Mouse (Mus musculus) liver, postnatal 0 days (tissue): ENCODE results near the gene Lrrc7. TPM values are rescaled to one million over a fixed set of nuclear protein-coding genes. Genes with fewer than 3 reads are reported as not detected.

Experiments used
- ATAC-seq: fragments of 200-750 bp; cut with Nextera tagmentation; 2 replicates; pipeline ENCODE4 v1.8.0; 2017; ENCODE audit warnings: mild to moderate bottlenecking, moderate library complexity
- DNase-seq: peaks from one replicate; pipeline ENCODE4 v3.0.0-alpha.2; 2016
- H3K27ac ChIP-seq: fragments of 300-500 bp; sonication (generic); 2 replicates; pipeline ENCODE4 v1.5.1; 2014; ENCODE audit warnings: antibody characterized with exemption, moderate library complexity, mild to moderate bottlenecking, low read depth
- H3K27me3 ChIP-seq: fragments of 300-500 bp; sonication (generic); 2 replicates; pipeline ENCODE4 v1.6.1; 2014; ENCODE audit warnings: low read length, control low read depth, mixed read lengths; ENCODE audit not compliant: insufficient read depth
- H3K36me3 ChIP-seq: fragments of 300-500 bp; sonication (generic); replicated peaks from 2 replicates; pipeline ENCODE4 v1.6.1; 2014; ENCODE audit warnings: mild to moderate bottlenecking, control low read depth, low read length, moderate library complexity, mixed read lengths; ENCODE audit not compliant: insufficient read depth
- H3K4me1 ChIP-seq: fragments of 300-500 bp; sonication (generic); 2 replicates; pipeline ENCODE4 v1.6.1; 2014; ENCODE audit warnings: antibody characterized with exemption, mild to moderate bottlenecking, control low read depth; ENCODE audit not compliant: insufficient read depth
- H3K4me2 ChIP-seq: fragments of 300-500 bp; sonication (generic); 2 replicates; pipeline ENCODE4 v1.6.1; 2014; ENCODE audit warnings: low read depth, mild to moderate bottlenecking, low read length, moderate library complexity, mixed read lengths
- H3K4me3 ChIP-seq: fragments of 300-500 bp; sonication (generic); 2 replicates; pipeline ENCODE4 v1.5.1; 2014; ENCODE audit warnings: low read depth, low read length
- H3K9ac ChIP-seq: fragments of 300-500 bp; sonication (generic); replicated peaks from 2 replicates; pipeline ENCODE4 v1.6.1; 2014; ENCODE audit warnings: mild to moderate bottlenecking, moderate library complexity
- H3K9me3 ChIP-seq: fragments of 300-500 bp; sonication (generic); 2 replicates; pipeline ENCODE4 v1.6.1; 2016; ENCODE audit warnings: mild to moderate bottlenecking, control low read depth, low read length, mixed read lengths
- CTCF ChIP-seq: sonication (generic); IDR thresholded peaks from 2 replicates; pipeline ENCODE4 v1.5.1; 2016; ENCODE audit warnings: antibody characterized with exemption, low read depth
- EP300 ChIP-seq: IDR thresholded peaks from 2 replicates; pipeline ENCODE4 v1.6.1; 2016; ENCODE audit warnings: antibody characterized with exemption, low read depth, mild to moderate bottlenecking
- WGBS: fragments of 180-500 bp; shearing (Covaris S2); extraction: QIAGEN DNeasy Blood & Tissue Kit; methylation state at CpG from one replicate; pipeline ENCODE4 v1.1.7; 2014; ENCODE audit not compliant: insufficient replicate concordance; 5-methylcytosine and 5-hydroxymethylcytosine counted together
- polyA plus RNA-seq: library from polyadenylated mRNA; unstranded; fragments of >200 nt; fragmentation: Nextera tagmentation; extraction: Ambion mirVana; gene quantifications from 2 replicates; pipeline ENCODE4 v1.2.1, GENCODE M21; 2015

Lrrc7 gene
- polyA plus RNA-seq, 1 experiment from 2014 or later, result 0.01 TPM

DNA sequence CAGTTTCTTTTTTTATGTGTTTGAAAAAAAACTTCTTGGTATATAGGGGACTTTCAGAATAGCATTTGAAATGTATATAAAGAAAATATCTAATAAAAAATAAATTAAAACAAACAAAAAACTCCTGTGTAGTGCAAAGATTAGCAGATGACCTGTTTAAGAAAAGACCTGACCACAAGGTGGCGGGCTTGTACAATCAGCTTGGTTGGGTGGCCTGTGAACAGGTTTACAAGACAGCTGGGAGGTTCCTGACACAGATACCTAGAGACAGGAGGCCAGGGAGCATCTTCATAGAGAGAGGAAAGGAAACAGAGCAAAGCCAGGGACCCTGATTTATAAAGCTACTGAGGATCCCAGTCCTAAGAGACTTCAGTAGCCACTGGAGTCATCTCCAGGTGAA, 186.1 kb downstream of the Lrrc7 start:
- TF ChIP-seq CTCF (peak; percentile 43; the same call in 1 of the 2 replicates), EP300 (no peak)
- no peaks in the 10 kb centered on the region for H3K27me3 ChIP-seq
- no peak overlapping the region for H3K4me2 ChIP-seq
- H3K4me1 ChIP-seq, result no peaks in the 10 kb centered on the region
- no peak for ATAC-seq
- no peak overlapping the region for H3K4me3 ChIP-seq
- WGBS, result 4% methylated on average over 1 of the region's 1 CpGs
- no peak overlapping the region for H3K9ac ChIP-seq
- DNase-seq, result peak; percentile 21
- no peaks in the 10 kb centered on the region for H3K36me3 ChIP-seq
- no peak overlapping the region for H3K27ac ChIP-seq
- no peaks in the 10 kb centered on the region for H3K9me3 ChIP-seq

DNA sequence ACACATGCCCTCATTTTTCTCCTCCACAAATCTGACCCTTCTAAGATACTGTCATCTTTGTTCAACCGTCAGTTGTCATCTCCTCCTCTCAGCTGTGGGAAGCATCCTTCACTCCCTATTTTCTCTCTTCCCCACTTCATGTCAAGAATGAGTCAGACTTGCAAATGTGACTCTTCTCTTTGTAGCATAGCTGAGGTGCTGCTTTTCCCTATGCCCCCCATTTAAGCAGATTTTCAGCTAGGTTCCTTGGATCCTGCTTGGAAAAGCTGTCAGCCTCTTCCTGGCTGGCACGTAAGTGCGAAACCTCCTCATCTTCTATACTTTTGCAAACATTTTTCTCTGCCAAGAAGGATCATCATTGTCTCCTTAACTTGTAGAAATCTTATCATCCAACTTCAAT, 192.9 kb downstream of the Lrrc7 start:
- WGBS, result 85% methylated on average over 3 of the region's 3 CpGs
- no peaks in the 10 kb centered on the region for H3K4me1 ChIP-seq
- no peak for DNase-seq
- no peak overlapping the region for H3K4me2 ChIP-seq
- H3K4me3 ChIP-seq, result no peak overlapping the region
- ATAC-seq, result no peak
- no peaks in the 10 kb centered on the region for H3K36me3 ChIP-seq
- H3K9me3 ChIP-seq, result no peaks in the 10 kb centered on the region
- no peak overlapping the region for H3K9ac ChIP-seq
- TF ChIP-seq EP300 (no peak), CTCF (no peak)
- H3K27me3 ChIP-seq, result no peaks in the 10 kb centered on the region
- H3K27ac ChIP-seq, result no peak overlapping the region

DNA sequence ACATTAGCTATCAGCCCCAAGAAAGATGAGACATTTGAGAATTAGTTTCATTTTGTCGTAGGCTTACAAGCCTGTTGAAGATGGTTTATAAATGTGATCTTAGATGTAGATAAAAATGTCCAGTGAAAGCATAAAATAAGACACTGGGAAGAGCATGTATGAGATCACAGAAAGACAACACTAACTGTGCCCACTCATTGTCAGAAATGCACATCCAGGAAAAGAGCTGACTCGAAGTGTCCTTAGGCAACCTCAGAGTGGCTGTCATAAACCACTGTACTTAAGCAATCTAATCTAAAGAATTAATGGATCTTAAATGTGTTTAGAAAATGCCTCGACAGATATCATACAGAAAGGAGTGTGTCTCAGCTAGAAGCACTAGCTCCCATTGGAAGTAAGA, 196.2 kb downstream of the Lrrc7 start:
- no peak overlapping the region for H3K4me3 ChIP-seq
- H3K9me3 ChIP-seq, result no peaks in the 10 kb centered on the region
- H3K4me1 ChIP-seq, result no peaks in the 10 kb centered on the region
- 64% methylated on average over 3 of the region's 3 CpGs for WGBS
- H3K36me3 ChIP-seq, result no peaks in the 10 kb centered on the region
- no peak for ATAC-seq
- H3K27me3 ChIP-seq, result no peaks in the 10 kb centered on the region
- no peak for DNase-seq
- H3K27ac ChIP-seq, result no peak overlapping the region
- H3K4me2 ChIP-seq, result no peak overlapping the region
- no peak for TF ChIP-seq EP300
- no peak for TF ChIP-seq CTCF
- no peak overlapping the region for H3K9ac ChIP-seq

- H3K4me1 ChIP-seq, result no peaks in the 10 kb centered on the region
- no peak overlapping the region for H3K4me2 ChIP-seq
- TF ChIP-seq CTCF (no peak), EP300 (no peak)
- H3K36me3 ChIP-seq, result no peaks in the 10 kb centered on the region
- WGBS, result 85% methylated on average over 2 of the region's 2 CpGs
- no peak overlapping the region for H3K4me3 ChIP-seq
- H3K27me3 ChIP-seq, result no peaks in the 10 kb centered on the region
- no peak for DNase-seq
- ATAC-seq, result no peak
- no peaks in the 10 kb centered on the region for H3K9me3 ChIP-seq
- no peak overlapping the region for H3K9ac ChIP-seq
- no peak overlapping the region for H3K27ac ChIP-seq
Measured at GRCm38 (mm10) chr3:158362091-158362490, 199.9 kb downstream of the Lrrc7 start.

DNA sequence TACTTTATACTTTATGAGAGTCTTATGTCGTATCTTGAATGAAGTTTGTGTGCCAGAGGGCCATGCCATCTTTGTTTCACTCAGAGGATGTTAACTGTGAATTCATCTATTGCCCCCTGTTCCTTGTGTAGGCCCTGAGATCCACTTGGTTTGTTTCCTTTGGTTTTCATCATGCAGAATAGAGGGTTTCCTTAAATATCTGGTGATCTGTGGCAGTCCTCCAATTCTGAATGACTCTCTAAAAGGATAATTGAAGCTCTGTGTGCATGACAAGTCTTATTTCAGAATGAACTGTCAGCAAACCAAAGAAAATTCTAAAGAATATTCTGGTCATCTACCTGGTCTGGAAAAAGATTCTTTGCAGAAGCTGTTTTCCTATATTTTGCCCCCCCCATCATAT, 205.3 kb downstream of the Lrrc7 start:
- TF ChIP-seq CTCF (no peak), EP300 (no peak)
- Histone ChIP-seq H3K9me3 (no peaks in the 10 kb centered on the region), H3K27me3 (no peaks in the 10 kb centered on the region), H3K4me1 (no peaks in the 10 kb centered on the region), H3K27ac (no peak overlapping the region), H3K4me3 (no peak overlapping the region), H3K36me3 (no peaks in the 10 kb centered on the region), H3K9ac (no peak overlapping the region), H3K4me2 (no peak overlapping the region)
- ATAC-seq (no peak), DNase-seq (no peak)
- 79% methylated on average over 1 of the region's 1 CpGs for WGBS

- no peak overlapping the region for H3K27ac ChIP-seq
- H3K27me3 ChIP-seq, result no peaks in the 10 kb centered on the region
- no peak overlapping the region for H3K4me3 ChIP-seq
- H3K9me3 ChIP-seq, result no peaks in the 10 kb centered on the region
- ATAC-seq (no peak), DNase-seq (no peak)
- no peaks in the 10 kb centered on the region for H3K4me1 ChIP-seq
- H3K36me3 ChIP-seq, result no peaks in the 10 kb centered on the region
- TF ChIP-seq EP300, result no peak
- TF ChIP-seq CTCF, result no peak
- no peak overlapping the region for H3K9ac ChIP-seq
- no peak overlapping the region for H3K4me2 ChIP-seq
- WGBS, result 75% methylated on average over 4 of the region's 4 CpGs
Measured at GRCm38 (mm10) chr3:158356194-158356593, 205.8 kb downstream of the Lrrc7 start.

- no peaks in the 10 kb centered on the region for H3K27me3 ChIP-seq
- H3K27ac ChIP-seq, result no peak overlapping the region
- no peaks in the 10 kb centered on the region for H3K9me3 ChIP-seq
- no peak overlapping the region for H3K9ac ChIP-seq
- H3K4me2 ChIP-seq, result no peak overlapping the region
- H3K36me3 ChIP-seq, result no peaks in the 10 kb centered on the region
- H3K4me3 ChIP-seq, result no peak overlapping the region
- ATAC-seq (no peak), DNase-seq (no peak)
- TF ChIP-seq EP300 (no peak), CTCF (no peak)
- H3K4me1 ChIP-seq, result no peaks in the 10 kb centered on the region
Measured at GRCm38 (mm10) chr3:158340808-158341207, 221.2 kb downstream of the Lrrc7 start.
